Mouse (Mus musculus): ENCODE data around the gene Agps.
"Not testable (repeated sequence)": the region's sequence is repeated elsewhere in the genome, so short reads cannot be mapped to it uniquely, and the experiment has no call there.

Agps gene

DNA sequence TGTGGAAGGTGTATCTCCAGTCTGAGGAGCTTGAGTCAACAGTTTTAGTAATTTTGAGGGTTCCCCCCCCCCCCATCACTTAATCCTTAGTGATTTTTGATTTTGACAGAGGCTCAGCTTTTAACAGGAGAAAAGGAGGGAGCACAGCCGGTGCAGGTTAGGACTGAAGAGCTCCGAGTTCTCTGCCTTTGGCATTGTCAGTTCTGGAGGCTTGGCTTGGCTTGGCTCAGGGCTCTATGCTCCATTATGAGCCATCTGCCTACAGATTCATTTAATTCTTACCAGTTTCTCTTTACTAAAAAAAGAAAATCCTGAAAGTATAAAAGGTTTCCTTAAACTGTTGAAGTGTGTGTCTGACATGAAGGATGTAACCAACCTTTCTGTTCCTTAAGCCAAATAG is 97.2 kb downstream of the Agps start:
- no peak for DNase-seq (ENCODE audit: inconsistent age in 2 of 2, low spot score in 1 of 2)

DNA sequence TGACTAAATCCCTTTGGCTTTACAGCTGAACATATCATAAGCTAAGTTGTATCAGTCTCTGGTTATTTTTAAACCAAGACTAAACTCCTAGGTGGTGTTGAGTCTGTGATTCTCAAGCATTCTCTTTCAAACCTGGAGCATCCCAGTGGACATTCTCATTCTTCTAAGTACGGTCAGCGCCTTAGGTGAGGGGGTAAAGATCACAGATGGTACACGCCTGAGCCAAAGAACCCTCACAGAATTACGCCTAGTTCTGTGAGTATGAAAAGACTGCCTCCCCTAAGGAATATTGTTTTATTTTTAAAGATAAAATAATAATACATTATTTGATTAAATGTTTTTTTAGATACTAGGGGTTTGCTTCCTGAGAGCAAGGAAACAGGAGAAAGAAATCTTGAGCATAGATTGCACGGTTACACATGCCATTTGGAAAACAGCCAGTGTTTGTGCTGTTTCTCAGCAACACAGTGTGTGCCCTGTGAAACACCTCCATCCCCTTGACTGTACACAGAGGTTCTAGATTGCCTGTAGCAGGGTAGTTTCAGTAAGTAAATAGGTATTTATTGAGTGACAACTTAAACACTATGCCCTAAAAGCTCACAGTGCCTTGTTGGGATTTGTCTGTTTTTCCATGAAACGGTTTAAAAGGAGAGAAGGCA is 97.9 kb downstream of the Agps start:
- no peak for DNase-seq (ENCODE audit: inconsistent age in 2 of 2, low spot score in 1 of 2)

DNA sequence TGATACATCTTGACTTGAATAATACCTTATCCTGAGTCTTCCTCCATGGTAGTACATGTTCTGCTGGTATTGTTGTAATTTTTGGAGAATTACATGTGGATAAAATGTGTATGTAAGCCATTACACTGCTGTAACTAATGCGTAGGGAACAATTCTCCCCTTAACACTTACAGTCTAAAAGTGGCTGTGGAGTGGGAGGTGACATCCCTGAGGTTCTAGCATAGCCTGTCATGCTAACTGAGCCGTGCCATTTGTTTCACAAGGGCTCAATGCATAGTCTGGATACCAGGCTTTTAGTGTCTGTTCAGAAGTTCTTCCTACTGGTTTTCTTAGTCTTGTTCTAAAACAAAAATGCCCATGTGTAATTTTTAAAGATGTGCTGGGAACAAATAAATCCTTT is 99.0 kb downstream of the Agps start:
- DNase-seq (ENCODE audit: inconsistent age in 2 of 2, low spot score in 1 of 2), result no peak

DNA sequence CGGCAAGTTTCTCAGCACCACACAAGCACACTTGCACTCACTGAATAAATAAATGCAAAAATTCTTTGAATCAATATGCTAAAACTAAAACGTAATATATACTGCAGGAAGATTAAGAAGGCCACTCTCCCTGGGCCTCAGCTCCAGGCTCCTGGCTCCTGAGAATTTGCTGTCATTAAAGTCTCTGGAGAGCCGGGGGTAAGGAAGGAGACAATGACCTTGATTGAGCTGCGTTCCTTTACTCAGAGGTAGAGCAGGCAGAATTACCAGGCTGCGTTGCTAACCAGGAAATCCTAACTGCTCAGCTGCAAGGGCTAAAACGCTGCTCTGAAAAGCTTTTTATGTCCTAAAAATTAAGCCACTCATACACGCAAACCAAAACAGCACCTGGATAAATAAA is 101.6 kb downstream of the Agps start:
- peak; percentile 21 to 66 for DNase-seq (ENCODE audit: inconsistent age in 2 of 2, low spot score in 1 of 2)

DNA sequence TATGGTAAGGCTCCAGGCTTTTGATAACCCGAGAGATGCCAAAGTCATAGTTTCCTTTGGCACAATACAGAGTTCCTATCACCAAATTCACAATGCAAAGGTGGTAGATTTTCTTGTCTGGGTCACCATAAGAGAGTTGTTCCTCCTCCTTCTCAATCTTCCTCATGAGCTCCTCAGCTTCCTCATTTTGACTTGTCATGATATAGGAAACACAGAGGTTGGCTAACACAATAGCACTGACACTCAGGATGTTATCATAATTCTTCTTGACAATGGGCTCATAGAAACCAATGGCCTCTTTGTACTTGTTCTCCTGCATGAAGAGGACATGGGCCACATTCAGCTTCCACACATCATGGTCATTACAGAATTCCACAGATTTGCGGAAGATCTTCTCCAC is 104.7 kb downstream of the Agps start:
- not testable (repeated sequence) for DNase-seq (ENCODE audit: inconsistent age in 2 of 2, low spot score in 1 of 2)

DNA sequence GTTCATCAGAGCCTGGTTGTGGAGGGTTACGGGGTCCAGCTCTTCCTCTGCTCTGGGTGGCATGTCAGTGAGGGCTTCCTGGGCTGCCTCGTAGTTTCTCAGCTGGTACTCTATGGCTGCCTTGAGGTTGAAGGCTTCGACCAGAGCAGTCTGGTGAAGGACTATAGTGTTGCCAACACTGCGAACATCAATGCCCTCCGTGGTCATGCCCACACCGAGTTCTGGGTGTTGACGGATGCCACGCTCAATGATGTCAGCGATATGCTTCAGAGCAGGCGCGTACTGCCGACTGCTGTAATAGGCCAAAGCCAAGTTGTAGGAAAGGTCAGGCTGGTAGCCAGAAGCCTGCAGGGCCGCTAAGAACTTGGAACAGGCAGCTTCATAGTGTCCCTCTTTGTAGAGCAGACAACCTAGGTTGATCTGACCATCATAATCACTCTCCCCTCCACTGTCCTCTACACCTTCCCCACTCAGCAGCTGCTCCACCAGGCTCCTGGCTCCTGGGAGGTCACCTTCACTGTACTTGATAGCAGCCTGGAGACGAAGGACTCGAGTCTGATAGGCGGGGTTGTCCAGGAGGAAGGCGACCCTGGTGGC is 105.6 kb downstream of the Agps start:
- DNase-seq (ENCODE audit: inconsistent age in 2 of 2, low spot score in 1 of 2), result not testable (repeated sequence)

DNA sequence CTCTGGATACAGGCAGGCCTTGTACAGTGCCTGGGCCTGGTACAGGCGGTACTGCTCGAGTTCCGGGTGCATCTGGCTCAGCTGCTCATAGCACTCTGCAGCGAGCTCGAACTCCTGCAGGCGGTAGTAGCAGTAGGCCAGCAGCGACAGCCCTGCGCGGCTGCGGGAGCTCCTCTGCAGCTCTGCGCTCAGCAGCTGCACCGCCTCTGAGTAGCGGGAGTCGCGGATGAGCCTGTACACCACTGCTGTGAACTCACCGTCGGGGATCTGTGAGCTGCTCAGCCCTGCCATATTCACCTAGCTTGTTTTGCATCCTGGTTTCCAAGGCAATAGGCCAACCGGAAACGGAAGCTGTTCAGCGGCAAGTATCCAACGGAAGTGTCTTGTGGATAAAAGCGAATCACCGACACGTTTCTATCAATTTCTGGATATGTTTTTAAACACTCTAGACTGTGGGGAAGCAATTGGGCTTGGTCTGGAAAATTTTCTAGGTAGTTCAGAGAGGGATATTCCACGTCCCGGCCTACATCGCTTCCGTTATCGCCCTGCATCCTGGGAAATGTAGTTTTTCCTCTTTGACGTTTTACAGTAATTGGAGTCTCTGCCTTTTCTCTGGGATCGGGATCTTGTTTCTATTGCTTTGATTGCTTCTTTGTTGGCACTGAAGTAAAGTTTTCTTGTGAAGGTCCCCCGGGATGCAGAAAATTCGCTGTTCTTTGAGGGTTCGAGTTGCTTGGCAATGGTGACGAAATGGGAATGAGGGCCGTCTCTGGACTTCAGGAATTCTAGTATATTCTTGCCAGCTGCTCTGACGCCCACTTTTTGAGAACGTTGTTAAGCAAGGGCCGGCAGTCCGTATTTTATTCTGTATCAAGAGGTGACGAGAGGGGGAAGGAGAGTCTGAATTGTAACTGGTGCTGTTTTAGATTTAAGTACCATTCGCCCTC is 106.4 kb downstream of the Agps start, which contains the start of gene Ttc30b:
Gene Ttc30b, minus strand, starts transcription at position 469 of the 947 bp plus-strand sequence.
- DNase-seq (ENCODE audit: inconsistent age in 2 of 2, low spot score in 1 of 2), result peak; percentile 82 to 96

DNA sequence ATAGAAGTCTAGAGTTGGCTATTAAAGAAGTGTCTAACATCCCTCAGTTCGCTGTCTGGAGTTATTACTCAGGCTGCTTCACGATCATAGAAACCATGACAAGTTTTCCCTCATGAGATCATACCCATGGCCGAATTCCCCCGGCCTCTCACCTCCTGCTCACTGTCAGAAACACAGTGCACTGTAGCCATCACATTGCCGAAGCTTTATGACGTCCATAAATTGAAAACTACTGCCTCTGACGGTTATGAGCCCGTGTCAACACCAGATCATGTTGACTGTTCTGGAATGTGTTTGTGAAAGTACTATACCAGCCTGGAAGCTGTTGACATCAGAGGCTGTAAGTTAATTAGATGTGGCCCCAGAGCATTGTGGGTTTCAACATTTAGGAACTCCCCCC is 118.7 kb downstream of the Agps start:
- DNase-seq (ENCODE audit: inconsistent age in 2 of 2, low spot score in 1 of 2), result no peak

DNA sequence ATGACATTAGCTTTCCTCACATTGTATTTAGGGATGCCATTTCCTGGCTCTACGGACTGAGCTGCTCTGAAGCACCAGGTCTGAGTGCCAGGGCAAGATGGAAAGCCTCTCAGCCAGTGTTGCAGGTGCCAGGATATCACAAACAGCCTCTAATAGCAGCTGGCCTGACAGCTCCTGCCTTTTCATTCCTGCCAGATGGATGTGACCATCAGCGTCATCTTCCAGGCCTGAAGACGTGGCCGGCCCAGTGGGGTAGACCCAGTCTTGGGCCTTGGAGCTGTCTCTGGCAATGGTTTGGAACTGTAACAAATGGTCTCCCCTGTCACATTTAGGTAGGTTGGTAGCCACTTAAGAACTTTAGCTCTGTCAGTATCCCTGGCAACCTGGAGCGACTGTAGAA is 121.3 kb downstream of the Agps start:
- no peak for DNase-seq (ENCODE audit: inconsistent age in 2 of 2, low spot score in 1 of 2)

DNA sequence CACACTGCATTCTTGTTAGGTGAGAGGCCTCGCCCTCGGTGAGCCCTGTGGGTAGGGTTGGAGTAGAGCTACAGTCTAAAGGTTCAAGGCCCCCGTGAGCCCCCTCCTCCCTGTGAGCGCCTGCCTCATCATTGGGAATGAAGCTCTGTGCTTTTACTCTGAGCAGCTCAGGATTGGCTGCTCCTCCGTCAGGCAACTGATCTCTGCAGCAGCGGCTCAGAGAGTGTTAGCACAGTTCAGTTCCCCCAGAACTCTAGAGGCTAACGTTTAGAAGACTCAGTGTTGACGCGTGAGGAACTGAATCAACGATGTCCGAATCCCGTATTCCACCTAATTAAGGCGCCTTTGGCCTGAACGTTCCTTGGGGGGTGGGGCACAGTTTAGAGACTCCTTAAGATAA is 123.7 kb downstream of the Agps start:
- DNase-seq (ENCODE audit: inconsistent age in 2 of 2, low spot score in 1 of 2), result no peak

DNA sequence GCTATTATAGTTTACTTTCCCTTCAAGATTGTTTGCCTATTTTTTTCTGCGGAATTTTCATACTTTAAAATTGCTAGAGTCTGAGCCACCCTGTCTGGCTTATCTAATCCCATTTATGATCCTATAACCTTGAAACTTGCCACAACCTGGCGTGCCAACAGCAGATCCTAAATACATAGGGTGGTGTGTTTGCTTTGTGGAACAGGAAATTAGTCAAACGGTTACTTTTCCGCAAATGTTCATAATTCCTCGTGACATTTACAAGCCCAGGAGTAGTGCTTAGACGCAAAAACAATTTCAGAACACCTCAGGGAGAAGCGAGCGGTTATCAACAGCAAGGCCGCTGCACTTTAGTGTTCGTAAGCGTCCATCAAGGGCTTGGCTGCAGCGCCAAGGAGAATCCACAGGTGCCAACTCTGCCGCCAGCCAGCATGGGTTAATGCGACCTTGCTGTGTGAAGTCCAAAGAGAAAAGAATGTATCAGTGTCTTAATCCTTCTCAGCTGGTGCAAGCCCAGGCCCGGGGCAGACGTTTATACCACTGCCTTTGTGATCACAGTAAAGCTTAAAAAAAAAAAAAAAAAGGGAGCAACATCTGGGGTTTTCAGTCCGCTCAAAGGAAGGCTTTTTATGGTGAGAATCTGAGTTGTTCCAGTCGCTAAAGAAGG is 127.3 kb downstream of the Agps start:
- DNase-seq (ENCODE audit: inconsistent age in 2 of 2, low spot score in 1 of 2), result peak; percentile 52 to 85

DNA sequence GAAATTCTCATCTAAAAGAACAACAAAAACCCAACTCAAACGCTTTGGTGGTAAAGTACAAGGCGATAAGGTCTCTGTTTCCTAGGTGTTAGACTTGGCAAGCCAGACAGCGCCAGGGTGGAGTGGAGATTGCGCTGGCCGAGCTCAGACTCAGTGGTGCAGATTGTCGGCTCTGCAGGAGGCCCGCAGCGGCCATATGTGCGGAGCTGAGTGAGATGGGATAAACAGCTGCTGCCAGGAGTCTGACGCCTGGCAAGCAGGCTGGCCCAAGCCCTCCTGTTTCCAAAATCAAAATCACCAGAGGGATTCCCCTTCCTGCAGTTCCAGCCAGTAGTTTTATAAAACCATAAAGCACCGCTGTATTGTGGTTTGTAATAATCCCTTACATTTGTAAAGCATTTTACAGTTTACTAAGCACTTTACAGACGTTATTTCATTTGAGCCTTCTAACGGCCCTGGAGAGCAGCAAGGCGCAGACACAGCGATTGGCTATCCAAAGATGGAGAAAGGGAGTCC is 127.9 kb downstream of the Agps start:
- peak; percentile 43 to 79 for DNase-seq (ENCODE audit: inconsistent age in 2 of 2, low spot score in 1 of 2)

DNA sequence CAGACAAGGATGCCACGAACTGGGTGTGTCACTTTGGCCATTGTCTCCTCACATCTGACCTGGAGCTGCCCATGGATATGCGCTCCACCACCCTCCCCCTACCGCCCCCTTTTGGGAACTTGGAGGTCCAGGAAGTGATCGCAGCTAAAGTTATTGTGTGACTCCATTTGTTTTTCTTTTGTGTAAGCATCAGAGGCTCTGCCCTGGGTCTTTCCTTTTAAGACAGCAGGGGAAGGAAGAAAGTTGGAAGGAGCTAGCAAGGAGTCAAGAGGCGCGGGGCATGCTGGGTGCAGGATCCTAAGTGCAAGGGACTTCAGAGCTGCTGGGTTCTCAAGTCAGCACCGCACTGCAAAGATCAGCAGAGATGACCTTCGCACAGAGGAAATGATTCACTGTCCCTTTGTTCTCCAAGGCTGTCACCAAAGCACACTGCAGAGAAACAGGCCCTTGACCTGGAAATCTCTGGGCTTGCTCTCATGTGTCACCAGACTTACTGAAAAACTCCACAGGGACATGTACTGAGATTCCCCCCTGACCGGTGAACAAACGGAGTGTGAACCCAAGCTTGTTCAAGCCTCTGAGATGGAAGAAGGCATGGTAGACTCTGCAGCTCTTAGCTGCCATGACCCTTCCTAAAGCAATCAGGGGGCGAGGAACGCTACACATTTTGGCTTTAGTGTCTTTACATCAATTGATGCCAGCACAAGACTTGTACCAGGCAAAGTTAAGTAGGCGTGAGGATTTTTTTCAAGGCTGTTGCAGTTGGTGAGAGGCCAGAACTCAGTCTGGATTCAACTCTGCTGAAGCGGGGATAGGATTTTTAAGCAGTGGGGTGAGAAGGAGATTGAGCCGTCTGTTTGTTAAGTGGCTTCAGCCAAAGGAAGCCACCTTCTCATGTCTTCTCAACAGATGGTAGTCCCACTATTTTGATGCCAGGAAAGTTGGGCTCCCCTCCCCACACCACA is 128.7 kb downstream of the Agps start:
- DNase-seq (ENCODE audit: inconsistent age in 2 of 2, low spot score in 1 of 2), result peak; percentile 90 to 96

DNA sequence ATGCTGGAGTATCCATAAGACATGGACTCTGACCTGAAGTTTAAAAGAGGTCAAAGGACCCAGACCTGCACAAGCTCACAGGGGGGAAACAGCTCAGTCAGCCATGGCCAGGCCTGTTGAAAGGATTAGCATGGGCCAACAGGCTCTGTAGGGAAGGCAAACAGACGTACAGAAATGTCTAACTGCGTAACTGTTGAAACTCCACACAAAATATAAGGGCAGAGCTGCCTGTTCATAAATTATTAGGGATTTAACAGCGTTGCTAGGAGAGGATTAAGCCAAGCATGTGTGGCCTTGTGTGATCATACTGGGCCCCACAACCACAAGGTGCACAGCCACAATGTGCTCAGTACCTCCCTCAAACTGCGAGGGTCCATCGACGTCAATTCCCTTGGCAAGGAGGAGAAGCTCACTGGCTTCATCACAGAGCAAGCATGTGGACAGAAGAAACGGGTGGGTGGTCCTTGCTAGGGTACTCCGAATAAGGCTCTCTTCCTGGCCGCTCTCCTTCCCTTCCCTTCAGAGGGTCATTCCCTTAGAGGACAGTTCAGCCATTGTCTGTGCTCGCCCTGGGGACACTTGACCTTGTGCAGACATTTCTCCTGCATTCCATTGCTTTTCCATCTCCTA is 131.3 kb downstream of the Agps start:
- DNase-seq (ENCODE audit: inconsistent age in 2 of 2, low spot score in 1 of 2), result peak; percentile 23 to 59

DNA sequence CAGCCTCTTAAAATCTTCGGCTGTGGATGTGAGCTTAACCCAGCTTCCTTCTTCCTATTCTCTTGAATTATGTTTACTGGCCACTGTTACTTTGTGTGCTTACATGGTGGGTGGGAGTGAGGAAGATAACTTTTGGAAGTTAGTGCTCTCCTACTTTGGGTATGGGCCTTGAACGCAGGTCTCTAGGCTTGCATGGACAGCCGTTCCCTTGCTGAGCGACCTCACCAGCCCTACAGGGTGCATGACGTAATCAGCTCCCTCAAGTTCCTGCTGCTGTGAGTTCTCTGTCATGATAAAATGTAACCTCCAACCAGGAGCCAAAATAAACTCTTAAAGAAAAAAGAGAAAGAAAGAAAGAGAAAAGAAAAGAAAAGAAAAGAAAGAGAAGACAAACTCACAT is 132.1 kb downstream of the Agps start:
- peak; percentile 46 to 75 for DNase-seq (ENCODE audit: inconsistent age in 2 of 2, low spot score in 1 of 2)

DNA sequence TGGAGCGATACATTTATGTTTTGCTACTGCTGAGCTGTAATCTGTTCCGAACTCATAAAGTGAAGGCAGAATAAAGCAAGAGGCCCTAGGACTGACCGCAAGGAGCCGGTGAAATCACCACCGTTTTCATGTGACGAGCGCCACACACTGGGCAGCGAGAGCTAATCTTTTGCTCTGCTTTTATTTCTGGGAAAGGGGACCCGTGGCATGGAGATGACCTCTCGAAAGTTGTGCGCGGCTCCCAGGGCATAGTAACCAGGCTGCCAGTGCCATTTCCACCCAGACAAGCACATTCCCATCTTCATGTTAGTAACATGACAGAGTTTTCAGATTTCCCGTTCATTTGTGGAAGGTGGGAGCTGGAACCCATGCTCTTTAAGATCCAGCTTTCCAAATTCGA is 132.5 kb downstream of the Agps start:
- DNase-seq (ENCODE audit: inconsistent age in 2 of 2, low spot score in 1 of 2), result peak; percentile 88 to 94

DNA sequence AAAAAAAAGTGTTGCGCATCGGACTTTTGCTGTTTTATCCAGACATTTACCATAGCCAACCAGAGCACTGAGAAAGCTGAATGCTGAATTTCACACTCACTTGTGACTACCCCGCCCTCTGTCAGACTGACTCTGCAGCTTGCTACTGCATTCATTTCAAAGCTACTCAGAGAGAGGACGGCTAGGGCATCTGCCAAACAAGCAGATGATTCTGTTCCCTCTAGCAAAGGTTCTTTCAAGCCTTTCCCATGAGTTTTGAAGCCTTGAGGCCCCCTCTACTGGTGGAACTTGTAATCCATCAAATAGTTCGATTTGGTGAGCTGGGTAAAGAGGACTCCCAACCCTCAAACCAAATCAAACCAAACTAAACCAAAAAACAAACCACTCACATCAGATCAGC is 133.0 kb downstream of the Agps start:
- peak; percentile 78 to 94 for DNase-seq (ENCODE audit: inconsistent age in 2 of 2, low spot score in 1 of 2)

DNA sequence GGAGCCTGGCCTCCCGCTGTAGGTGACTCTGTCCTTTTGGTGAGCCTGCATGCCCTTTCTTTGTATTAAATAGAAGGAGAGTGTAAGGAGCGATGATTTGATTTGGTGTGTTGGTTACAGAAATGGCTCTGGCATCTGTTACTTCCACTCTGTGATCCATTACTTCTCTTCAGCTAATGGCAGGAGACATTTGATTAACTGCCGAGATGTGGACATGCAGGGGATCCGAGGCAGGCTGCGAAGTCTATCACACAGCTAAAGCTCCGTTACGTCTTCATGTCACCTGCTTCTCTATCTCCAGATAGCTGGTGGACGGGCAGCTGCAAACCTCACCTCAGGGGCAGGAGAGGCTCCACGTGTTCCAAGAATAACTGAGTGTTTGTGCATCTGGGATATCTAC is 142.2 kb downstream of the Agps start:
- DNase-seq (ENCODE audit: inconsistent age in 2 of 2, low spot score in 1 of 2), result no peak

DNA sequence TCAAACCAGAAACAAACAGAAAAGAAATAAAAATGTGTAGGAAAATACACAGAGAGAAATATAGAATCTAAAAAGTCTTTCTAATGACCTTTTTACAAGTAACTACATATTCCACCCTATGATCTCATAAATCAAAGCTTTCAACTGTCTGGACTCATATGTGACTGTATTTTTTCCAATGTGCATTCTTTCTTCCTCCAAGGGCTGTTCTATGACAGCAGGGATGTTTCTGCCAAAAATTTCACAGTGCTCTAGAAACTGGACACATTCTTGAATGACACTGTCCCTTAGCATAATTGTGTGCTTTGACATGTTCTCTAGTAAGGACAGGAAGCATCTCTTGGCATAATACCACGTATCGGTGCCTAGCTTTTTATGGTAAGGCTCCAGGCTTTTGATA is 144.1 kb downstream of the Agps start:
- not testable (repeated sequence) for DNase-seq (ENCODE audit: inconsistent age in 2 of 2, low spot score in 1 of 2)

All from adrenal gland, adult (tissue).